Mouse (Mus musculus) layer of hippocampus, postnatal 25 days (tissue): Measurements from ENCODE around the gene Eid3. TPM values are rescaled to one million over a fixed set of nuclear protein-coding genes. Genes with fewer than 3 reads are reported as not detected.

ENCODE experiments used
- DNase-seq, 2 experiments: peaks; one replicate each; pipeline ENCODE4 v3.0.0; 2022; ENCODE audit warnings: mixed read lengths in 2 of 2, low spot score in 1 of 2; ENCODE audit errors: extremely low spot score in 1 of 2
- total RNA-seq, 2 experiments: library from RNA; stranded (reverse); gene quantifications; 2 replicates each; pipeline ENCODE4 v1.2.3; 2021

Gene Eid3
- total RNA-seq, 2 experiments from 2014 or later: 1.3 to 2.3 TPM

- DNase-seq: peak; percentile 86 to 98
Measured at GRCm38 (mm10) chr10:82901436-82901835, 35.0 kb downstream of the Eid3 start.

GRCm38 (mm10) chr10:82908526-82908925 is 42.1 kb downstream of the Eid3 start:
- no peak for DNase-seq

GRCm38 (mm10) chr10:82909382-82909781 is 43.0 kb downstream of the Eid3 start:
- peak; percentile 61 to 84 for DNase-seq

GRCm38 (mm10) chr10:82910198-82910597 is 43.8 kb downstream of the Eid3 start:
- DNase-seq: no peak

- DNase-seq: no peak
Measured at GRCm38 (mm10) chr10:82913238-82913637, 46.8 kb downstream of the Eid3 start.

GRCm38 (mm10) chr10:82913772-82914171 is 47.3 kb downstream of the Eid3 start:
- DNase-seq: no peak

Other genes with a start within 250 kb of the Eid3 start
- 10 to 100 TPM; 21.3 to 24.3 TPM for gene 1190007I07Rik, start 243.4 kb upstream of the Eid3 start, total RNA-seq
- 10 to 100 TPM; 50.0 to 57.4 TPM for gene Tdg, start 236.8 kb upstream of the Eid3 start, total RNA-seq
- gene Glt8d2, start 176.0 kb upstream of the Eid3 start, total RNA-seq: 10 to 100 TPM; 15.3 to 16.1 TPM
- 10 to 100 TPM; 46.3 to 53.0 TPM for gene Hcfc2, start 170.5 kb upstream of the Eid3 start, total RNA-seq
- gene Nfyb, start 102.5 kb upstream of the Eid3 start, total RNA-seq: 10 to 100 TPM; 58.4 to 67.7 TPM
- gene Txnrd1, start 32.7 kb upstream of the Eid3 start, total RNA-seq: 10 to 100 TPM; 45.5 to 55.2 TPM
- gene Chst11, start 118.9 kb downstream of the Eid3 start, total RNA-seq: 10 to 100 TPM; 50.8 to 55.0 TPM